Mouse (Mus musculus): Measurements from ENCODE around the gene C2cd5. TPM values are rescaled to one million over a fixed set of nuclear protein-coding genes. Genes with fewer than 3 reads are reported as not detected.
A peak's percentile ranks its signal among the peaks of the same experiment; 100 is the strongest.

The C2cd5 gene
- polyA plus RNA-seq, 1 experiment from 2014 or later: 23.7 TPM

DNA sequence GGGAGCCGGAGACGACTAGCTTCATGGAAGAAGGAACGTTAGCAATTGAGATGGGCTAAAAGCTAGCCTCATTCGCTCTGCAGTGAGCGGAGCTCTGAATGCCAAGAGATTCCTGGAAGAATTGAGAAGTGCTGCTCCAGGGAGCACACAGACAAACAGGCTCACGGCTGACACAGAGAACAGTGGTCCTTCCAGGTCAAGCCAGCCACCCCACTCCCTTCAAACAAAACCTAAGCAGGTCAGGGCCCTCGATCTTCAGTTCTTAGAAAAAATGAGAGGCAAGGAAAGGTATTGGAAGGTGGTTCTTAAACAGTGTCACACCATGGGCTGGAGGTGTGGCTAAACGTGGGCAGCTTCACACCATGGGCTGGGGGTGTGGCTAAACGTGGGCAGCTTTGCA, 95.1 kb downstream of the C2cd5 start:
- 67% methylated on average over 9 of the region's 9 CpGs for WGBS
- no peak overlapping the region for H3K27ac ChIP-seq (ENCODE audit: low read length)
- H3K36me3 ChIP-seq (ENCODE audit: control insufficient read depth, insufficient read depth): no peaks in the 10 kb centered on the region
- H3K27me3 ChIP-seq (ENCODE audit: control insufficient read depth, insufficient read depth, low read length): no peaks in the 10 kb centered on the region
- H3K4me1 ChIP-seq (ENCODE audit: control insufficient read depth, insufficient read depth, low read length): no peaks in the 10 kb centered on the region
- H3K9ac ChIP-seq (ENCODE audit: low read length): no peak overlapping the region
- no peak overlapping the region for H3K4me3 ChIP-seq (ENCODE audit: low read length)
- no peak for ATAC-seq (replicated peaks; ENCODE audit: extremely low read depth, insufficient read depth, low FRiP score)
- no peak overlapping the region for H3K4me2 ChIP-seq (ENCODE audit: low read depth, low read length)
- peaks cover 5% of the 10 kb centered on the region for H3K9me3 ChIP-seq (replicated peaks; ENCODE audit: control insufficient read depth, low read length)

DNA sequence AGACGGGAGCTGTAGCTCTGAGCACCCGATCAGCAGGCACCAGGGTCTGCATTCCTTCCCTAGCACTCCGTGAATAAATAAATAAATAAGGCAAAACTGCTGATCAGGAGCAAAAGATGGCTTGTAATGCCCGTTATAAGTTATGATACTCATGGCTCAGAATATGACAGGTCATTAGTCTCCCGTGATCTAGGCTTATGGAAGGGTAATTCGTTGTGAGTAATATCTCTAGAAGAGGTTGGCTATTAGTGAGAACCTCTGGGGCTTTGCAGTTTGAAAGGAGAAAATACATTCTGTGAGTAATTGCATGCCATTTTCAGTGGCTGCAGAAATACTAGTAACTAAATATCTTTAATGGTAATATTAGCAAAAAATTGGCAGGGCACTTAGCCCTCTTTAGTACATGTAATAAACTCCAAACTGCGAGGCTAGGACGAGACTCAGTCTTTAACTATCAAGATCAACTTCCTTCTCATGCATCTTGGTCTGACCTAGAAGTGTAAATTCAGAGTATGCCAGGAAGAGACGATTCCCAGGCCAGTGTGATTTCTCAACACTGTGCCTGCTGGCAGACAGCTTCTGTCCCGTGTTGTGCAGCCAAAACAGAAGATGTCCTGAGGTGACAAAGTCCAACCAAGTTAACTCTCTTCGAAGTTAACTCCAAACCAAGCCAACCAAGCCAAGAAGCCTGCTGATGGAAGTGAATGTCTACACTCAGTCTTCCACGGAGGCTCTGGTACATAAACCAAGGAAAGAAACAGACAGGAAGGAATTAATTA, 101.5 kb downstream of the C2cd5 start:
- H3K36me3 ChIP-seq (ENCODE audit: control insufficient read depth, insufficient read depth): no peaks in the 10 kb centered on the region
- 0 out of 2 replicates have a peak, but pooled peaks cover 3% of the 10 kb centered on the region for H3K4me1 ChIP-seq (ENCODE audit: control insufficient read depth, insufficient read depth, low read length)
- no peak overlapping the region for H3K4me2 ChIP-seq (ENCODE audit: low read depth, low read length)
- H3K9ac ChIP-seq (ENCODE audit: low read length): no peak overlapping the region
- no peaks in the 10 kb centered on the region for H3K27me3 ChIP-seq (ENCODE audit: control insufficient read depth, insufficient read depth, low read length)
- H3K9me3 ChIP-seq (replicated peaks; ENCODE audit: control insufficient read depth, low read length): no peaks in the 10 kb centered on the region
- ATAC-seq (replicated peaks; ENCODE audit: extremely low read depth, insufficient read depth, low FRiP score): no peak
- no peak overlapping the region for H3K4me3 ChIP-seq (ENCODE audit: low read length)
- H3K27ac ChIP-seq (ENCODE audit: low read length): no peak overlapping the region
- WGBS: 51% methylated on average over 12 of the region's 12 CpGs

DNA sequence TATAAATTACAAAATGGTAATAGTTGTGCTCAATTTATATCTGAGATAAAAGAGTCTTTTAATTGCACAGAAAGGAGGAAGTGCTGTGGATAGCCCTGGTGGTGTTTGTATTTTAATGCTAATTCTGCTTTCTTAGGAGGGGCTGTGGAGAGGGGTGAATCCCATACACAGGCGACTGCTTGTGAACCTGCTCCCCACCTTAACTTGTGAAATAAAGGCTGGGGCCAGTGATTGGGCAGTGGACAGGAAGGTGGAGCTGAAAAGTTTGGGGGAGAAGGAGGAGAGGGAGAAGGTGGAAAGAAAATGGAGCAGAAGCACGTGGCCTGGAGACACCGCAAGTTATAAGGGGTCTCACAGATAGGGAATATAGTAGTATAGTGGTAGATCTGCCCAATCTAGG, 103.1 kb downstream of the C2cd5 start:
- H3K4me1 ChIP-seq (ENCODE audit: control insufficient read depth, insufficient read depth, low read length): 0 out of 2 replicates have a peak, but pooled peaks cover 3% of the 10 kb centered on the region
- WGBS: 72% methylated on average over 3 of the region's 3 CpGs
- no peak overlapping the region for H3K4me3 ChIP-seq (ENCODE audit: low read length)
- H3K4me2 ChIP-seq (ENCODE audit: low read depth, low read length): no peak overlapping the region
- no peak for ATAC-seq (replicated peaks; ENCODE audit: extremely low read depth, insufficient read depth, low FRiP score)
- no peaks in the 10 kb centered on the region for H3K36me3 ChIP-seq (ENCODE audit: control insufficient read depth, insufficient read depth)
- no peaks in the 10 kb centered on the region for H3K27me3 ChIP-seq (ENCODE audit: control insufficient read depth, insufficient read depth, low read length)
- H3K27ac ChIP-seq (ENCODE audit: low read length): no peak overlapping the region
- H3K9me3 ChIP-seq (replicated peaks; ENCODE audit: control insufficient read depth, low read length): no peaks in the 10 kb centered on the region
- no peak overlapping the region for H3K9ac ChIP-seq (ENCODE audit: low read length)

DNA sequence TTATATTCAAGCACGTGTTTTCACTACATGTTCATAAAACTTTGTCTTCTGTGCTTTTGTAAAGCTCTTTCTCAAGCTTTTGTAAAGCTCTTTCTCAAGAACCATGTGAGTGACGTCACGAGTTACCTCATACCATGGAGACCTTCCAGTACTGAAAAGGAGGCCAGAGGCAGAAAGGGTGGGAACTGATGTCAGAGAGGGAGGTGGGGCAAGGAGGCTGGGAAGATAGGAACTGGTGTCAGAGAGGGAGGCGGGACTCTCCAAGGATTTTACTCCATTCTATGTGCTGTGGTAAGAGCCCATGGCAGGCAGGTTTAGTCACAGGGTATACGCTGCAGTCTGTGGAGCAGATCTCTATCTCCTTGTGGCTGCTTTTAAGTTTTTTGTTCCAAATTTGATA, 104.4 kb downstream of the C2cd5 start:
- no peak overlapping the region for H3K27ac ChIP-seq (ENCODE audit: low read length)

DNA sequence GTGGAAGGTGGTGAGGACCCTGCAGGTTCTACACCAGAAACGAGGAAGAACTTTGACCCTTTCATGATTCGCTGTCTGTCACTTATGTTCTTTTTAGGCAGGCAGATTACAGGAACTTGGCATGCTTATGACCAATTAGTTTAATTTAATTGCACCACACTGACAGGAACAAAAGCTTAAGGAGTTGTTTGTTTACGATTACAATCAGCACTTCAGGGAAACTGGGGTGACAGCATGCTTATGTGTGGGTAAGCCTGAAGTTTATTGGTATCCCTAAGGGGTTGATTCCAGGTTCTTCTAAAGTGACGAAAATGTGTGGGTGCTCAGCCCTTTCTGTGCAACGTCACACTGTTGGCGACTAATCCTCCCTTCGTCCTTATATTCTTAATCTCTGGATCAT, 105.1 kb downstream of the C2cd5 start:
- no peaks in the 10 kb centered on the region for H3K27me3 ChIP-seq (ENCODE audit: control insufficient read depth, insufficient read depth, low read length)
- ATAC-seq (replicated peaks; ENCODE audit: extremely low read depth, insufficient read depth, low FRiP score): no peak
- H3K4me1 ChIP-seq (ENCODE audit: control insufficient read depth, insufficient read depth, low read length): 0 out of 2 replicates have a peak, but pooled peaks cover 3% of the 10 kb centered on the region
- no peaks in the 10 kb centered on the region for H3K9me3 ChIP-seq (replicated peaks; ENCODE audit: control insufficient read depth, low read length)
- WGBS: 57% methylated on average over 7 of the region's 7 CpGs
- H3K36me3 ChIP-seq (ENCODE audit: control insufficient read depth, insufficient read depth): no peaks in the 10 kb centered on the region
- no peak overlapping the region for H3K27ac ChIP-seq (ENCODE audit: low read length)
- H3K4me2 ChIP-seq (ENCODE audit: low read depth, low read length): no peak overlapping the region
- no peak overlapping the region for H3K9ac ChIP-seq (ENCODE audit: low read length)
- no peak overlapping the region for H3K4me3 ChIP-seq (ENCODE audit: low read length)

More for the DNA sequence above, 104.4 kb downstream of the C2cd5 start:
- Histone ChIP-seq H3K4me3 (ENCODE audit: low read length) (no peak overlapping the region), H3K36me3 (ENCODE audit: control insufficient read depth, insufficient read depth) (no peaks in the 10 kb centered on the region), H3K9ac (ENCODE audit: low read length) (no peak overlapping the region), H3K9me3 (replicated peaks; ENCODE audit: control insufficient read depth, low read length) (no peaks in the 10 kb centered on the region), H3K4me2 (ENCODE audit: low read depth, low read length) (no peak overlapping the region), H3K27me3 (ENCODE audit: control insufficient read depth, insufficient read depth, low read length) (no peaks in the 10 kb centered on the region), H3K4me1 (ENCODE audit: control insufficient read depth, insufficient read depth, low read length) (0 out of 2 replicates have a peak, but pooled peaks cover 3% of the 10 kb centered on the region)
- 60% methylated on average over 5 of the region's 5 CpGs for WGBS
- ATAC-seq (replicated peaks; ENCODE audit: extremely low read depth, insufficient read depth, low FRiP score): no peak

DNA sequence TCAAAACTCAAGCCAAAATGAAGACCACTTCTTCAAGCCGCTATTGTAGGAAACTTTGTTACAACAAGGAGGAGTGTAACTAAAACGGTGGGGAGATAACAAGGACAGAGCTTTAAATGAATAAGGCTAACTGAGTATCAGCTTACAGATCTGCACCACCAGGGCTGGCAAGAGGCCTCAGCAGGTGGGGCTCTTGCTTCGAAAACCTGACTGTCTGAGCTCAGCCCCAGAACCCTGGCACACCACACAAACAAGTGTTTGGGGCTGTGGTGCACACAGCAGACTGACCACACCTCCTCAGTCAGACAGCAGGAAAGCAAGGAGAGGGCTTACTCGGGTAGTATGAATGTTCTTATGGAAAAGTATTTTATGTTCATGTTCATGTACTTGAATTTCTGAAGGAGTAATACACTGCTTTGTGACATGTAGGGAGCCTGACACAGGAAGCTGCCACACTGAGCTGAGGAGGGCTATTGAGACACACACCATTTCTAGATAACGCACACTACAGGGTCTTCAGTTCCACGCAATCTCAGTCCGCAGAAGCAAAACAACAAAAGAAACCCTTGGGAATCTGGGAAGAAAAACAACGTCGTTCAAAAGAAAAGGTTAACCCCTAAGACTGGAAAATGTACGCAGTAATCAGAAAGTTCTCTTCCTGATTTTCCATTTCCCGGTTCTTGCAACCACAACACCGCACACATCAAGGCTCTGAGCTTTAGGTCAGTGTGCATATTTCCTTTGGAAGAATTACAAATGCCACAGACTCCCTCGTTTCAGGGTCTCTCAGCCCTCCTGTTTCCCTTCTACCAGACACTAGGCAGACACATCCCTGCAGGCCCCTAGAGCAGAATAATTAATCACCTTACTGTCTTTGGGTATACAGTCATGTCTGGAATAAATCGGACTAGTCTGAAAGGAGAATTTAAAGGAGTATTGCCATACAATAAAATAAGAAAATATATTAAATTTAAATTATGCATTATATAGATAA, 105.9 kb downstream of the C2cd5 start:
- 24% methylated on average over 14 of the region's 14 CpGs for WGBS
- Histone ChIP-seq H3K4me3 (ENCODE audit: low read length) (no peak overlapping the region), H3K27me3 (ENCODE audit: control insufficient read depth, insufficient read depth, low read length) (no peaks in the 10 kb centered on the region), H3K9ac (ENCODE audit: low read length) (no peak overlapping the region), H3K4me1 (ENCODE audit: control insufficient read depth, insufficient read depth, low read length) (0 out of 2 replicates have a peak, but pooled peaks cover 3% of the 10 kb centered on the region), H3K36me3 (ENCODE audit: control insufficient read depth, insufficient read depth) (no peaks in the 10 kb centered on the region), H3K27ac (ENCODE audit: low read length) (peak overlapping the region; percentile 47; the same call in 1 of the 2 replicates), H3K4me2 (ENCODE audit: low read depth, low read length) (peak overlapping the region; percentile 26; the same call in 1 of the 2 replicates), H3K9me3 (replicated peaks; ENCODE audit: control insufficient read depth, low read length) (no peaks in the 10 kb centered on the region)
- peak; percentile 56 for ATAC-seq (replicated peaks; ENCODE audit: extremely low read depth, insufficient read depth, low FRiP score)

DNA sequence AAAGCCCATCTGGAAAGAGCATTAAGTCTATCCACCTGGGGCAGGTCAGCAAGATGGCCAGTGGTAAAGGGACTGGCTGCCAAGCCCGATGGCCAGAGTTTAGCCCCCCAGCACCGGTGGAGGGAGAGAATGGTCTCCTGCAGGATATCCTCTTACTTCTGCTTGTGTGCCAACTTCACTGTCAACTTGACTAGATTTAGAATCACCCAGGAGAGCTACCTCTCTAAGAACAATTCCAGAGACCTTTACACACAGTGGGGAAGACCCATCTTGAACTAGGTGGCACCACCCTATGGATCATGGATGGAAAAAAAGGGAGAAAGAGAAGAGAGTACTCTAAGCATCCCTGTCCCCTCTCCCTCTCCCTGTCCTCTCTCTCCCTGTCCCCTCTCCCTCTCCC, 107.0 kb downstream of the C2cd5 start:
- no peaks in the 10 kb centered on the region for H3K27me3 ChIP-seq (ENCODE audit: control insufficient read depth, insufficient read depth, low read length)
- no peaks in the 10 kb centered on the region for H3K36me3 ChIP-seq (ENCODE audit: control insufficient read depth, insufficient read depth)
- 0 out of 2 replicates have a peak, but pooled peaks cover 3% of the 10 kb centered on the region for H3K4me1 ChIP-seq (ENCODE audit: control insufficient read depth, insufficient read depth, low read length)
- no peak overlapping the region for H3K9ac ChIP-seq (ENCODE audit: low read length)
- no peak overlapping the region for H3K4me2 ChIP-seq (ENCODE audit: low read depth, low read length)
- H3K4me3 ChIP-seq (ENCODE audit: low read length): no peak overlapping the region
- H3K9me3 ChIP-seq (replicated peaks; ENCODE audit: control insufficient read depth, low read length): no peaks in the 10 kb centered on the region
- ATAC-seq (replicated peaks; ENCODE audit: extremely low read depth, insufficient read depth, low FRiP score): no peak
- H3K27ac ChIP-seq (ENCODE audit: low read length): no peak overlapping the region
- WGBS: 66% methylated on average over 2 of the region's 2 CpGs

DNA sequence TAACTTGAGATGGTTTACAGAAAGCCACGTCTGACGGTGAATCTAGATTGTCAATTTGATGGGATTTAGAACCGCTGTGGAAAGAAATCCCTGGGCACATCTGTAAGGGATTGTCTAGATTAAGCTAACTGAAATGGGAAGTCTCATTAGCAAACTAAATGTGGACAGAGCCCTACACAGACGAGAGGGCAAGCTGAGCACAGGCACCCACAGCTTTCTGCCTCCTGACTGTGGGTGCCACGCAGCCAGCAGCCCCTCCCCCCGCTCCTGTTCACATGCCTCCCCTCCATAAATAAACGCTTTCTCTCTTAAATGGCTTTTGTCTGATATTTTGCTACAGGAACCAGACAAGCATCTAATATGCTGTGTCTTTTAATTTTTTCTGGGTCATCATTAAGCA, 107.8 kb downstream of the C2cd5 start:
- WGBS: 50% methylated on average over 7 of the region's 7 CpGs
- no peaks in the 10 kb centered on the region for H3K27me3 ChIP-seq (ENCODE audit: control insufficient read depth, insufficient read depth, low read length)
- no peak overlapping the region for H3K4me2 ChIP-seq (ENCODE audit: low read depth, low read length)
- no peaks in the 10 kb centered on the region for H3K36me3 ChIP-seq (ENCODE audit: control insufficient read depth, insufficient read depth)
- H3K9ac ChIP-seq (ENCODE audit: low read length): no peak overlapping the region
- H3K4me1 ChIP-seq (ENCODE audit: control insufficient read depth, insufficient read depth, low read length): 0 out of 2 replicates have a peak, but pooled peaks cover 3% of the 10 kb centered on the region
- no peaks in the 10 kb centered on the region for H3K9me3 ChIP-seq (replicated peaks; ENCODE audit: control insufficient read depth, low read length)
- H3K4me3 ChIP-seq (ENCODE audit: low read length): no peak overlapping the region
- H3K27ac ChIP-seq (ENCODE audit: low read length): no peak overlapping the region
- no peak for ATAC-seq (replicated peaks; ENCODE audit: extremely low read depth, insufficient read depth, low FRiP score)
